Mouse (Mus musculus): ENCODE measurements around the gene Galt. TPM values are rescaled to one million over a fixed set of nuclear protein-coding genes. Genes with fewer than 3 reads are reported as not detected.
"Not testable (repeated sequence)": the region's sequence is repeated elsewhere in the genome, so short reads cannot be mapped to it uniquely, and the experiment has no call there.

Galt gene
- polyA plus RNA-seq, 1 experiment from 2014 or later: 26.9 TPM

DNA sequence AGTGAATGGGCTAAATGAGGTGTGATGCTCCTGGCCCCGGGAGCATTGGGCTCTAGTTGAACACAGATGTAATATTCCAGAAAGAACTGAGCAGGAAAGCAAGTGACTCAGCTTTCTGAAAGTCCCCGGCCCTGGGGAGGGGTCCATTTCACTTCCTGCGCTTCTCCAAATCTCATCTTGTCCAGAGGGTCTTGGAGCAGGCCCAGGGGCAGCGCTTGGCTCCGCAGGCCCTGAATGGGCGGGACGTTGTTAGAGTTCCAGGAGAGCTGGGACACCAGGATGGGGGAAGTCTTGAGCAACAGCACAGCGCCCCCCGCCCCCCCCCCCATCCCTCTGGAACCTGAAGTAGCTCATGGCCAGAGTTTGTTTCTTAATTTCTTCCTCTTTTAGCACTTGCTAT is 26.2 kb downstream of the Galt start:
- WGBS: 17% methylated on average over 6 of the region's 9 CpGs
- H3K27me3 ChIP-seq (ENCODE audit: insufficient read depth, low read length); H3K36me3 ChIP-seq (ENCODE audit: insufficient read depth); H3K4me1 ChIP-seq (ENCODE audit: insufficient read depth); H3K9me3 ChIP-seq (ENCODE audit: low read depth, low read length); ATAC-seq (ENCODE audit: insufficient read depth); H3K4me3 ChIP-seq (ENCODE audit: low read depth, low read length); H3K27ac ChIP-seq (ENCODE audit: low read depth); DNase-seq; H3K9ac ChIP-seq; H3K4me2 ChIP-seq: not testable (repeated sequence)

DNA sequence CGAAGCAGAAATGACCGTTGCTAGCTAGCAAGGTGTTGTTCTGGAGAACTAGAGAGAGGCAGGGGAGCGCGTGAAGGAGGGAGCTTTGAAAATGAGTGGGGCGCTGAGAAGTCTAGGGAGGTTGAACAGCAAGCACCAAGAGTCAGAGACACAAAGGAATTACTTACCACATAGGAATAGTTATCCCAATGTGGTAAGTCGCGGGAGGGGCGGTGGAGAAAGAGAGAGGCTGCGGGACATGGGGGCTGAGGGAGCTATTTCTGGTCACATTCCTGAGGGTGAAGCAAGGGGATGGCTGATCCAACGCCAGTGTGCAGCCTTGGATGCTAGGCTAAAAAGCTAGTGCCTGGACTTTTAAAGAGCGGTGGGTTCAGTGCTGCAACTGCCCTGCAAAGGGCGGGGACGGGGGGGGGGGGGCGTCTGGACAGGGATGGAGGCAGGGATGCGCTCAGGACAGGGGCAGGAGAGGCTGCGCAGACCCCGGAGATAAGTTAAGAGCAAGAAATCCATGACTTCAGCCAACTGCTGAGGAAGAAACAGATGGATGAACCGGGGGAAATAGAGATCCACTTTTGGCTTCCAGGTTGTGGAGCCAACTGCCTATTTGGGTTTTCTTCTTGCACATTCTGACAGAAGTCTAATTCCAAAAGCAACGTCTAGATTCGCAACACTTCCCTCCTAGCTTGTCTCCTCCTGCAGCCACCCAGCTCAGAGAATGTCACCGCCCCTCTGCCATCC is 26.9 kb downstream of the Galt start:
- H3K9me3 ChIP-seq (ENCODE audit: low read depth, low read length); H3K9ac ChIP-seq; ATAC-seq (ENCODE audit: insufficient read depth); H3K27ac ChIP-seq (ENCODE audit: low read depth); H3K4me1 ChIP-seq (ENCODE audit: insufficient read depth); DNase-seq; H3K4me2 ChIP-seq; H3K36me3 ChIP-seq (ENCODE audit: insufficient read depth); H3K27me3 ChIP-seq (ENCODE audit: insufficient read depth, low read length); H3K4me3 ChIP-seq (ENCODE audit: low read depth, low read length): not testable (repeated sequence)
- WGBS: 27% methylated on average over 15 of the region's 21 CpGs

DNA sequence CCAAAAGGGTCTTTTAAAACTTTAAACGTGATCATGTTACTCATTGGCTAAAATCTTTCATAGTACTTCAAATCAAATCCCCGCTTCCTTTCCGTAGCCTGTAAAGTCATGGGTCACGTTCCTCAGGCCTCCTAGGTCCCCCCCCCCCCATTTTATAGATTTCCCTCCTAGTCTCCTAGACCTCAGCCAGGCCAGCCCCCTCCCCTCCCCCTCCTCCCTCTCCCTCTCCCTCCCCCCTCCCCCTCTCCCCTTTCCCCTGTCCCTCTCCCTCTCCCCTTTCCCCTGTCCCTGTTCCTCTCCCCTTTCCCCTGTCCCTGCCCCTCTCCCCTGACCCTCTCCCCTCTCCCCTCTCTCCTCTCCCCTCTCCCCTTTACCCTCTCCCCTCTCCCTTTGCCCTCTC is 27.7 kb downstream of the Galt start:
- not testable (repeated sequence) for H3K4me1 ChIP-seq (ENCODE audit: insufficient read depth); H3K36me3 ChIP-seq (ENCODE audit: insufficient read depth); DNase-seq; H3K9ac ChIP-seq; H3K9me3 ChIP-seq (ENCODE audit: low read depth, low read length); H3K4me3 ChIP-seq (ENCODE audit: low read depth, low read length); H3K27me3 ChIP-seq (ENCODE audit: insufficient read depth, low read length); H3K4me2 ChIP-seq; H3K27ac ChIP-seq (ENCODE audit: low read depth); ATAC-seq (ENCODE audit: insufficient read depth)
- 45% methylated on average over 4 of the region's 4 CpGs for WGBS

DNA sequence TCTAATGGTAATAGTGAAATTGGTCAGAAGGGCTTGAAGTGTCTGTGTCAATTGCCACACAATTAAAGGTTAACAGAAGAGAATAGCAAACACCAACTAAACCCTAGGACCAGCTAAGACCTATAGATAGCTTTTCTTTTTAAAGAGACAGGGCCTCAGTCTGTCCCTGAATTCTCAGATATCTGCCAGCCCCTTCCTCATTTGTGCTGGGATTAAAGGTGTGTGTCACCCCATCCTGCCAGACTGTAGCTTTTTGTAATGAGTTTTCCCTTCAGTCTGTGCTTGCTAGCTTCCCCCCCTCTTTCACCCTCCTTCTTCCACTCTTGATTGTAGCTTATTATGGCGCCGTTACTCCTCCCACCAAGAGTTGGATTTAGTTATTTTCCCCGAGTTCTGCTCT is 28.2 kb downstream of the Galt start:
- DNase-seq; H3K4me2 ChIP-seq; H3K4me1 ChIP-seq (ENCODE audit: insufficient read depth); H3K27me3 ChIP-seq (ENCODE audit: insufficient read depth, low read length); H3K9ac ChIP-seq; H3K27ac ChIP-seq (ENCODE audit: low read depth); ATAC-seq (ENCODE audit: insufficient read depth); H3K4me3 ChIP-seq (ENCODE audit: low read depth, low read length); H3K9me3 ChIP-seq (ENCODE audit: low read depth, low read length); H3K36me3 ChIP-seq (ENCODE audit: insufficient read depth): not testable (repeated sequence)
- 17% methylated on average over 3 of the region's 3 CpGs for WGBS

Other genes starting within 250 kb of the Galt start
- gene 1110017D15Rik, start 237.9 kb upstream of the Galt start, polyA plus RNA-seq (2014; fragmentation: Nextera tagmentation; extraction: Ambion mirVana): 0.46 and 0.92 TPM in 2 replicates
- gene Fam219a, start 185.7 kb upstream of the Galt start, polyA plus RNA-seq (2014; fragmentation: Nextera tagmentation; extraction: Ambion mirVana): 2.0 and 3.3 TPM in 2 replicates
- 2.7 and 3.1 TPM in 2 replicates for gene Dnaic1, start 185.5 kb upstream of the Galt start, polyA plus RNA-seq (2014; fragmentation: Nextera tagmentation; extraction: Ambion mirVana)
- gene Enho, start 114.9 kb upstream of the Galt start, polyA plus RNA-seq (2014; fragmentation: Nextera tagmentation; extraction: Ambion mirVana): 11.5 and 15.4 TPM in 2 replicates
- 8.2 and 9.6 TPM in 2 replicates for gene Cntfr, start 58.1 kb upstream of the Galt start, polyA plus RNA-seq (2014; fragmentation: Nextera tagmentation; extraction: Ambion mirVana)
- gene Il11ra1, start 55.2 kb upstream of the Galt start, polyA plus RNA-seq (2014; fragmentation: Nextera tagmentation; extraction: Ambion mirVana): 111 and 129 TPM in 2 replicates
- 87.1 and 90.3 TPM in 2 replicates for gene Rpp25l, start 41.7 kb upstream of the Galt start, polyA plus RNA-seq (2014; fragmentation: Nextera tagmentation; extraction: Ambion mirVana)
- 103 and 106 TPM in 2 replicates for gene Dctn3, start 32.1 kb upstream of the Galt start, polyA plus RNA-seq (2014; fragmentation: Nextera tagmentation; extraction: Ambion mirVana)
- not detected in 2 replicates for gene Arid3c, start 24.1 kb upstream of the Galt start, polyA plus RNA-seq (2014; fragmentation: Nextera tagmentation; extraction: Ambion mirVana)
- gene Sigmar1, start 929 bp downstream of the Galt start, polyA plus RNA-seq (2014; fragmentation: Nextera tagmentation; extraction: Ambion mirVana): 82.5 and 94.6 TPM in 2 replicates
- gene Ccl27a, start 19.0 kb downstream of the Galt start, polyA plus RNA-seq (2014; fragmentation: Nextera tagmentation; extraction: Ambion mirVana): 28.2 and 30.0 TPM in 2 replicates
- gene Gm21541, start 148.4 kb downstream of the Galt start, polyA plus RNA-seq (2014; fragmentation: Nextera tagmentation; extraction: Ambion mirVana): 34.1 and 34.8 TPM in 2 replicates
- gene Gm20878, start 186.3 kb downstream of the Galt start, polyA plus RNA-seq (2014; fragmentation: Nextera tagmentation; extraction: Ambion mirVana): 0.87 and 0.88 TPM in 2 replicates
- 0.11 TPM in 1 of 2 replicates, not detected in the other for gene Fam205a4, start 210.8 kb downstream of the Galt start, polyA plus RNA-seq (2014; fragmentation: Nextera tagmentation; extraction: Ambion mirVana)